Mouse (Mus musculus): ENCODE data around the gene Gm28230. TPM values are rescaled to one million over a fixed set of nuclear protein-coding genes. Genes with fewer than 3 reads are reported as not detected.

The Gm28230 gene
- polyA plus RNA-seq, 1 experiment from 2014 or later, result 0.10 TPM

DNA sequence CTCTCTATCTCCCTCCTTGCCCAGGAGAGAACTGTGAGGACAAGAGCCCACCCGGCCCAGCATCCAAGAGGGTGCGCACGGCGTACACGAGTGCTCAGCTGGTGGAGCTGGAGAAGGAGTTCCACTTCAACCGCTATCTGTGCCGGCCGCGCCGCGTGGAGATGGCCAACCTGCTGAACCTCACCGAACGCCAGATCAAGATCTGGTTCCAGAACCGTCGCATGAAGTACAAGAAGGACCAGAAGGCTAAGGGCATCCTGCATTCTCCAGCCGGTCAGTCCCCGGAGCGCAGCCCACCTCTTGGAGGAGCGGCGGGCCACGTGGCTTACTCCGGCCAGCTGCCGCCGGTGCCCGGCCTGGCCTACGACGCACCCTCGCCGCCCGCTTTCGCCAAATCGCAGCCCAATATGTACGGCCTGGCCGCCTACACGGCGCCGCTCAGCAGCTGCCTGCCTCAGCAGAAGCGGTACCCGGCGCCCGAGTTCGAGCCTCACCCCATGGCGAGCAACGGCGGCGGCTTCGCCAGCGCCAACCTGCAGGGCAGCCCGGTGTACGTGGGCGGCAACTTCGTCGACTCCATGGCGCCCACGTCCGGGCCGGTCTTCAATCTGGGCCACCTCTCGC is 19.9 kb downstream of the Gm28230 start:
- H3K27ac ChIP-seq (ENCODE audit: low read length), result no peak overlapping the region; the same call in 1 of the 2 replicates
- peak overlapping the region; percentile 18; the same call in 1 of the 2 replicates for H3K9ac ChIP-seq (replicated peaks; ENCODE audit: low read depth, low read length)
- peaks cover 84% of the 10 kb centered on the region for H3K27me3 ChIP-seq (ENCODE audit: control insufficient read depth, insufficient read depth, low read length)
- peak overlapping the region; percentile 23 for H3K4me2 ChIP-seq (replicated peaks; ENCODE audit: low read depth, low read length)
- peak overlapping the region; percentile 19 for H3K4me3 ChIP-seq (ENCODE audit: low read depth, low read length)
- no peaks in the 10 kb centered on the region for H3K4me1 ChIP-seq (ENCODE audit: control insufficient read depth, insufficient read depth, low read length)
- WGBS, result 3% methylated on average over 58 of the region's 58 CpGs
- no peaks in the 10 kb centered on the region for H3K36me3 ChIP-seq (ENCODE audit: control insufficient read depth, insufficient read depth, low read length)
- ATAC-seq (ENCODE audit: insufficient number of reproducible peaks, insufficient read depth, low FRiP score, low read depth), result no peak
- H3K9me3 ChIP-seq (ENCODE audit: control insufficient read depth, low read depth, low read length), result no peaks in the 10 kb centered on the region

GRCm38 (mm10) chr2:74747006-74747405 is 20.5 kb downstream of the Gm28230 start:
- Histone ChIP-seq H3K27me3 (ENCODE audit: control insufficient read depth, insufficient read depth, low read length) (peaks cover 84% of the 10 kb centered on the region), H3K9ac (replicated peaks; ENCODE audit: low read depth, low read length) (peak overlapping the region; percentile 18; the same call in 1 of the 2 replicates), H3K4me1 (ENCODE audit: control insufficient read depth, insufficient read depth, low read length) (no peaks in the 10 kb centered on the region), H3K4me2 (replicated peaks; ENCODE audit: low read depth, low read length) (0 out of 2 replicates have a peak overlapping the region, but pooled peaks have one; percentile 23), H3K9me3 (ENCODE audit: control insufficient read depth, low read depth, low read length) (no peaks in the 10 kb centered on the region), H3K4me3 (ENCODE audit: low read depth, low read length) (peak overlapping the region; percentile 19), H3K27ac (ENCODE audit: low read length) (no peak overlapping the region; the same call in 1 of the 2 replicates), H3K36me3 (ENCODE audit: control insufficient read depth, insufficient read depth, low read length) (no peaks in the 10 kb centered on the region)
- no peak for ATAC-seq (ENCODE audit: insufficient number of reproducible peaks, insufficient read depth, low FRiP score, low read depth)
- WGBS, result 6% methylated on average over 24 of the region's 24 CpGs

- Histone ChIP-seq H3K9ac (replicated peaks; ENCODE audit: low read depth, low read length) (no peak overlapping the region), H3K4me2 (replicated peaks; ENCODE audit: low read depth, low read length) (no peak overlapping the region), H3K4me1 (ENCODE audit: control insufficient read depth, insufficient read depth, low read length) (0 out of 2 replicates have a peak, but pooled peaks cover 2% of the 10 kb centered on the region), H3K36me3 (ENCODE audit: control insufficient read depth, insufficient read depth, low read length) (no peaks in the 10 kb centered on the region), H3K4me3 (ENCODE audit: low read depth, low read length) (peak overlapping the region; percentile 19; the same call in 1 of the 2 replicates), H3K27ac (ENCODE audit: low read length) (no peak overlapping the region), H3K27me3 (ENCODE audit: control insufficient read depth, insufficient read depth, low read length) (peaks cover 89% of the 10 kb centered on the region), H3K9me3 (ENCODE audit: control insufficient read depth, low read depth, low read length) (no peaks in the 10 kb centered on the region)
- no peak for ATAC-seq (ENCODE audit: insufficient number of reproducible peaks, insufficient read depth, low FRiP score, low read depth)
- 19% methylated on average over 11 of the region's 11 CpGs for WGBS
These were observed 21.2 kb downstream of the Gm28230 start for GRCm38 (mm10) chr2:74747661-74748141.

GRCm38 (mm10) chr2:74748436-74748995 is 22.0 kb downstream of the Gm28230 start:
- no peak overlapping the region for H3K27ac ChIP-seq (ENCODE audit: low read length)
- ATAC-seq (ENCODE audit: insufficient number of reproducible peaks, insufficient read depth, low FRiP score, low read depth), result no peak
- H3K4me1 ChIP-seq (ENCODE audit: control insufficient read depth, insufficient read depth, low read length), result peaks cover 10% of the 10 kb centered on the region; the same call in 1 of the 2 replicates
- peak overlapping the region; percentile 19; the same call in 1 of the 2 replicates for H3K4me3 ChIP-seq (ENCODE audit: low read depth, low read length)
- peaks cover 88% of the 10 kb centered on the region for H3K27me3 ChIP-seq (ENCODE audit: control insufficient read depth, insufficient read depth, low read length)
- 19% methylated on average over 9 of the region's 9 CpGs for WGBS
- H3K9ac ChIP-seq (replicated peaks; ENCODE audit: low read depth, low read length), result no peak overlapping the region
- no peak overlapping the region for H3K4me2 ChIP-seq (replicated peaks; ENCODE audit: low read depth, low read length)
- no peaks in the 10 kb centered on the region for H3K36me3 ChIP-seq (ENCODE audit: control insufficient read depth, insufficient read depth, low read length)
- H3K9me3 ChIP-seq (ENCODE audit: control insufficient read depth, low read depth, low read length), result no peaks in the 10 kb centered on the region

DNA sequence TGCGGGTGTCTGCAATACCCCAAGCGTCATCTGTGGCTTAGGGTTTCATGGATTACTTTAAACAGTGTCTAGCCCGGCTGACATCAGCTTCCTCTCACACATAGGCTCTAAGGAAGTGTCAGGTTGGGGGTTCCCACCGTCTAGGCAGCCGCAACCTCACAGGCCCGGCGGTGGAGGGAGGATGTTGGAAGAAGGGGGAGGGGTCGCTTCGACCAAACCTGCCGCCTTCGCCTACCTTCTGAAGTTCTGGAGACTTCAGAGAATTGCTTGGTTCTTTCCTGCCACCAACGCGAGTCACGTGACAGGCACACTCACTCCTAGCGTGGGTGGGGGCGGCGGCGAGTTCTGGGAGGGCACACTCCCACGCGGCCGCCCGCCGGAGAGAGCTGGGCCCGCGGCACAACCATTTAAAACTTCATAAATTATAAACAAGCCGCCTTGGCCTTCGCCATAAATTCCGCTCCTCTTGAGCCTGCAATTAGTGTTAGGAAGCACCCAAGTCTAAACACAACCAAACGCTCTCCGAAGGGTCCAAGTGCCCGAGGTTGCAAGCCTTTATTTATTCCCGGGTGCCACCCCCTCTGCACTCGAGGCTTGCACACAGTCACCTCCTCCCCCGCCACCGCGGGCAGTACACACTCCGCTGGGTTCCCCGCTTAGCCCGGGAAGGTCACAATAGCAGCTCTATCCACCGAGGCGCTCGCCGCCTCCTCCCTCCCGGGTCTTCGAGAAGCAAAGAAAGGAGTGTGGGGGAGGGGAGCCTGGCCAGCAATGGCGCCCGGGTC is 23.0 kb downstream of the Gm28230 start:
- H3K9ac ChIP-seq (replicated peaks; ENCODE audit: low read depth, low read length), result no peak overlapping the region
- peaks cover 85% of the 10 kb centered on the region for H3K27me3 ChIP-seq (ENCODE audit: control insufficient read depth, insufficient read depth, low read length)

GRCm38 (mm10) chr2:74750731-74751250 is 24.3 kb downstream of the Gm28230 start:
- H3K4me3 ChIP-seq (ENCODE audit: low read depth, low read length), result no peak overlapping the region
- H3K4me1 ChIP-seq (ENCODE audit: control insufficient read depth, insufficient read depth, low read length), result peaks cover 10% of the 10 kb centered on the region; the same call in 1 of the 2 replicates
- no peak overlapping the region for H3K27ac ChIP-seq (ENCODE audit: low read length)
- no peak for ATAC-seq (ENCODE audit: insufficient number of reproducible peaks, insufficient read depth, low FRiP score, low read depth)
- no peak overlapping the region for H3K9ac ChIP-seq (replicated peaks; ENCODE audit: low read depth, low read length)
- peaks cover 73% of the 10 kb centered on the region for H3K27me3 ChIP-seq (ENCODE audit: control insufficient read depth, insufficient read depth, low read length)
- H3K4me2 ChIP-seq (replicated peaks; ENCODE audit: low read depth, low read length), result no peak overlapping the region
- 39% methylated on average over 5 of the region's 5 CpGs for WGBS
- no peaks in the 10 kb centered on the region for H3K36me3 ChIP-seq (ENCODE audit: control insufficient read depth, insufficient read depth, low read length)
- H3K9me3 ChIP-seq (ENCODE audit: control insufficient read depth, low read depth, low read length), result no peaks in the 10 kb centered on the region

More for the DNA sequence above, 23.0 kb downstream of the Gm28230 start:
- H3K4me3 ChIP-seq (ENCODE audit: low read depth, low read length), result peak overlapping the region; percentile 17
- H3K4me2 ChIP-seq (replicated peaks; ENCODE audit: low read depth, low read length), result peak overlapping the region; percentile 37
- H3K9me3 ChIP-seq (ENCODE audit: control insufficient read depth, low read depth, low read length), result no peaks in the 10 kb centered on the region
- H3K27ac ChIP-seq (ENCODE audit: low read length), result peak overlapping the region; percentile 16; the same call in 1 of the 2 replicates
- 1% methylated on average over 47 of the region's 47 CpGs for WGBS
- peaks cover 10% of the 10 kb centered on the region; the same call in 1 of the 2 replicates for H3K4me1 ChIP-seq (ENCODE audit: control insufficient read depth, insufficient read depth, low read length)
- peak; percentile 25; the same call in 1 of the 2 replicates for ATAC-seq (ENCODE audit: insufficient number of reproducible peaks, insufficient read depth, low FRiP score, low read depth)
- H3K36me3 ChIP-seq (ENCODE audit: control insufficient read depth, insufficient read depth, low read length), result no peaks in the 10 kb centered on the region

- Histone ChIP-seq H3K36me3 (ENCODE audit: control insufficient read depth, insufficient read depth, low read length) (no peaks in the 10 kb centered on the region), H3K9ac (replicated peaks; ENCODE audit: low read depth, low read length) (no peak overlapping the region), H3K9me3 (ENCODE audit: control insufficient read depth, low read depth, low read length) (no peaks in the 10 kb centered on the region), H3K4me3 (ENCODE audit: low read depth, low read length) (no peak overlapping the region), H3K4me1 (ENCODE audit: control insufficient read depth, insufficient read depth, low read length) (peaks cover 10% of the 10 kb centered on the region; the same call in 1 of the 2 replicates), H3K4me2 (replicated peaks; ENCODE audit: low read depth, low read length) (no peak overlapping the region), H3K27me3 (ENCODE audit: control insufficient read depth, insufficient read depth, low read length) (peaks cover 62% of the 10 kb centered on the region), H3K27ac (ENCODE audit: low read length) (no peak overlapping the region)
- no peak for ATAC-seq (ENCODE audit: insufficient number of reproducible peaks, insufficient read depth, low FRiP score, low read depth)
- WGBS, result 93% methylated on average over 1 of the region's 1 CpGs
These were observed 25.3 kb downstream of the Gm28230 start for GRCm38 (mm10) chr2:74751861-74752260.
